Mouse (Mus musculus): Measurements from ENCODE around the gene Olfr792.

The Olfr792 gene

DNA sequence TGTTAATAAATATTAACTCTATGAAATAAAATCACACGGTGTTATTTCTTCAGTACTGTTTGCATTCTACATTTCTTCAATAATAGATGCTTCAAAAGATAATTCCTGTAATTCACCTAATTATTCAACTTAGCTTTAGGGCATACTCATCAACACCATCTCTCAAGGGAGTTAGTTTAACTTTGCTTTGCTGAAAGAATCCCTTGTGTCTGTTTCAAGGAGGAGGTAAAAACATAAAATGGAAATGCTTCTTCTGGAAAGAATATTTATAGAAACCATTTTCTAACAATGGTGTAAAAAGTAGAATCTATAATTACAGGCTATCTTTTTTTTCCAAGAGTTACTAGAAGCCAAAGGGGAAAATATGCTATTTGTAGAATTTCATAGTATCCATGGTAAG, at the start of gene Olfr792:
Gene Olfr792 (plus strand): TSS at position 301 of the 400 bp plus-strand sequence.
- no peak for DNase-seq

DNA sequence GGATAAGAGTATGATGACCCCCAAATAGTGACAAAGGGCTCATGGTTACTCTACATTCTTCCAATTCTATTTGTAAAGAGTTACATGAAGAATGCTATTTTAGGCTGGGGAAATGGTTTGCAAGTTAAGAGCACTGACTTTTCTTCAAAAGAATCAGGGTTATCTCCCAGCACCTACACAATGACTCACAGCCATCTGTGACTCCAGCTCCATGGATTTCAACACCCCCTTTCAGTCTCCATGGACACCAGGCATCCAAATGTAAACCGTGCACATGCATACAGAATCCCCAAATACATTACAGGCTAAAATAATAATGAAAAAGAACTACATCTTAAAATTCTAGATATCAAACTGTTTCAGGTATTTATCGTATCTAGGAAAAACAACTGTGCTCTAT, 48.9 kb upstream of the Olfr792 start:
- no peak for DNase-seq

DNA sequence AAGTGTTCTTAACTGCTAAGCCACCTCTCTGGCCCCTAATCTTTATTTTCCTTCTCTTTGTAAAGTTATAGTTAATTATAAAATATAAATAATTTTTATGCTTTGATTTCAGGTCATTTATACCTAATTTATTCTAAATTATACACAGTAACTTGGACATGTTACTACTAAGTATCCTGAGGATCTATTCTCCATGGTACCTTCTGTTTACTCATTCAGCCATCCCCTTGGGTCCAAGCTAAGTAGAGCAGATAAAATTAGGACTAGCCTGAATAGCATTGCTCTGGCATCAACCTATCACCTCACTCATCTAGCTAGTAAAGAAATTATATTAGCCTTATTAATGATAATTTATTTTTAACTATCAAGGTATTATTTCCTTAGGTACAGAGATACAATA, 40.8 kb upstream of the Olfr792 start, which contains the start of gene Olfr790:
Gene Olfr790 (plus strand): TSS at position 301 of the 400 bp plus-strand sequence.
- no peak for DNase-seq

DNA sequence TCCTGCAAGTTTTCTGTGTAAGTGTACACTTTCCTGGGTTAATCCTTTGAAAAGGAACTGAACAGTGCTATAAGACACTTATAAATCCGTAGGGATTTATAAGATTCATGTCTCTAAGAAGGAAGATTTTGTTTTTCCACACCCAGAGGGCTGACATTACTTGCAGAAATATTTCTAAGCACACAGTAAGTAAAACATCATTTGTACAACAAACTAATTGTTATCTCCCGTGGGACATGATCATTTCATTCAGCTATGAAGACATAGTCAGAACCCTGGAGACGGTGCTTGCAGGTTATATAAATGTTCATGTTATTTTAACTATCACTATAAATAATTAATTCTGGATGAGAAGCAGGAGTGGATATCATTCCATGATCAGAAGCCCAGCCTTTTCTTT, 17.5 kb upstream of the Olfr792 start, which contains the start of gene Olfr791:
Gene Olfr791 (plus strand): TSS at position 301 of the 400 bp plus-strand sequence.
- no peak for DNase-seq

DNA sequence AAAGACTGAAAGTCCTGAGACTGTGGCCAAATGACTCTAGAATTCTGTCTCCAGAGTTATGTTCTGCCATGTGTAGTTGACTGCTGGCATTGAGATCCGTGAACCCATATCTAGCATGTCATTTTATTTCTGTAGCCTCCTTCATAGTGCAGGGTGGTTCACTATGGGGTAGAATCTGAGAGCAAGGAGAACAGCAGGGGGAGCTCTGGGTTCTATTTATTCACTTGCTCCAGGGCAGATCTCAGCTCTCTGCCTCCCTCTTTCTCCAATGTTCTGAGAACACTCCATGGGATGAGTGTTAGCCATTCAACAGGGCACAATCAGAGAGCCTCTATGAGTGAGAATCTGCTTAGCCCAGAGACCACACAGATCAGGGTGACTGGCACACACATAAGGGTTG, 10.4 kb downstream of the Olfr792 start:
- DNase-seq = peak; percentile 15 to 18

DNA sequence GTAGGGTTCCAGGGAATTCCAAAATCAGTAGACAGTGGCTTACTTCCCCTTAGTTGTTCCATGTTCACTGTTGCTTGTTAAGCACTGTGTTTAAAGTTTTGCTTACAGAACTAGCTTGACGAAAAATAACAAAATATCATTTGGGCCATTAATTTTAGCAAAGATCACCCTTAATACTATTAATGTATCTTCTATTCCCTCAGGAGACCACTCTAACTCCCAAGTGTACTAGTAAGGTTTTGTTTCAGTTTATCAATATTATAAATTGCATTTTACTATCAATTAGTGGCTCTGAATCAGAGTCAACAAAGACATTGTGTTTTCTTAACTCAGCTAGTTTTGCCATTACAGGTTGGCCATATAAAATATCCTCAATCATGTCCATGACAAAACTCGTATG, 28.4 kb downstream of the Olfr792 start, which contains the start of gene Olfr794:
Gene Olfr794 (plus strand): TSS at position 301 of the 400 bp plus-strand sequence.
- DNase-seq = no peak

DNA sequence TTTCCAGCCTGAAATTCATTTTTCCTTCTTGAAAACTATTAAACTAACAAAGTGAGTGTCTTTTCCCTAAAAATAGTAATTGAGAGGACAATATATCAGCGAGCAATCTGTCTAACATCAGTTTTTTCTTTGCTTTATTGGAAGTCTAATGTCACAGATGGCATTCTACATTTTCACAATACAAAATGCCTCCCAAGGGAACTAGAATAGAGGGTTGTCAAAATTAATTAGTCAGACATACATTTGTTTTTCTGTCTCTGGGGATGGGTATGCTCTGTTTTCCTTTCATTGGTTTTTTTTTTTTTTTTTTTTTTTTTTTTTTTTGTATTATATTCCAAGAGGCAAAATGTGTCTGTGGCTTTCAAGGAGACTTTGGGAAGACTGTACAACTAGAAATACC, 38.1 kb downstream of the Olfr792 start:
- DNase-seq = no peak
